Mouse (Mus musculus): ENCODE data around the gene Gsdme. TPM values are rescaled to one million over a fixed set of nuclear protein-coding genes. Genes with fewer than 3 reads are reported as not detected.

Gene Gsdme
- polyA plus RNA-seq, 1 experiment from 2014 or later = 50.7 TPM

DNA sequence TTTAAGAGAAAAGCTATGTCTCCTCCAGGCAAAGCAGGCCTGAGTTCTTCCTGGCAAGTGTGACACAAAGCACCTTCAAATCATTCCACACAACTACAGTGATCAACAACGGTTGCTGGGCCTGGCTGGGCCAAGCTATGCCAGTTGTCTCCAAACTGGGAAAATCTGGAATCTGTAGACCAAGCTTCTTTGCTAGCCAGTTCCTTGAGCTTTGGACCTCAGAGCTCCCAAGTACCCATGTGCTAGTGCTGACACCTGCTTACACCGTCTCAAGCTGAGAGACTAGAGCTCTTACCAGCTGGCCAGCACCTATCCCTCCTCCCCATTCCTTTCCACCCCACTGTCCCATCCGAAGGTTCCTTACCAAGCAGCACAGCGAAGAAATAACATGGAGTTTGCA is 47.7 kb downstream of the Gsdme start:
- Histone ChIP-seq H3K4me1 (no peaks in the 10 kb centered on the region), H3K36me3 (replicated peaks) (no peaks in the 10 kb centered on the region), H3K9me3 (no peaks in the 10 kb centered on the region), H3K9ac (no peak overlapping the region), H3K4me3 (replicated peaks) (no peak overlapping the region), H3K27me3 (no peaks in the 10 kb centered on the region), H3K27ac (no peak overlapping the region), H3K4me2 (no peak overlapping the region)
- no peak for ATAC-seq (ENCODE audit: low FRiP score)
- 91% methylated on average over 4 of the region's 4 CpGs for WGBS

GRCm38 (mm10) chr6:50215373-50215745 is 48.3 kb downstream of the Gsdme start:
- Histone ChIP-seq H3K27me3 (no peaks in the 10 kb centered on the region), H3K9ac (no peak overlapping the region), H3K27ac (no peak overlapping the region), H3K4me3 (replicated peaks) (no peak overlapping the region), H3K4me1 (no peaks in the 10 kb centered on the region), H3K4me2 (no peak overlapping the region), H3K36me3 (replicated peaks) (no peaks in the 10 kb centered on the region), H3K9me3 (no peaks in the 10 kb centered on the region)
- ATAC-seq (ENCODE audit: low FRiP score) = no peak
- WGBS = 78% methylated on average over 2 of the region's 2 CpGs

DNA sequence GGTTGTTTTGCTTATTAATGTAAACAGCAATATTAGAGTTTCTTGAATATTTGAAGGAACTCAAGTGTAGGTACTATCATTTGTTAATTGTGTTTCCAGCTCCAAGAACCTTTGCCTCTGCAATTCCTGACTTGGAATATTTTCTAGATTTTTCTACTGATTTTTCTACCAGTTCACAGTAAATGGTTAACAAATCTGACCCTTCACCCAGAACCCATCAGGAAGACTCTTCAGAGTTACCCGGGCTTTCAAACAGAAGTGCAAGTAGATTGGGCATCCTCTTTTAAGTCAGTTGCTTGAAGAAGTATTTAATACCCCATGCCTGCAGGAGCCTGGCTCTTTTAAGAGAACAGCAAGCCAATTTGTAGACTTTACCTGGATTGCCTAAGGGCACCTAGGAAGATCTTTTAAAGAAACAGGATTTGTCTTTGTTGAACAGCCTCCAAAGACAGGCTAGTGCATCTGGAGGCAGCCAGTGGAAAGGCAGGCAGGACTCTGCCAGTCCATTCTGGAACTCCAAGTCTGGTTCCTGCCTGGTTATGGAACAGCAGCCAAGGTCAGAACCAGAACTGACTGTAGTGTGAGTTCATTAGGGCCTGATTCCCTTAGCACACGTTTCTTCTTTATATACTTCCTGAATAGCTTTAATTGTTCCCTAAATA is 48.8 kb downstream of the Gsdme start:
- no peak overlapping the region for H3K9ac ChIP-seq
- WGBS = 59% methylated on average over 2 of the region's 2 CpGs

DNA sequence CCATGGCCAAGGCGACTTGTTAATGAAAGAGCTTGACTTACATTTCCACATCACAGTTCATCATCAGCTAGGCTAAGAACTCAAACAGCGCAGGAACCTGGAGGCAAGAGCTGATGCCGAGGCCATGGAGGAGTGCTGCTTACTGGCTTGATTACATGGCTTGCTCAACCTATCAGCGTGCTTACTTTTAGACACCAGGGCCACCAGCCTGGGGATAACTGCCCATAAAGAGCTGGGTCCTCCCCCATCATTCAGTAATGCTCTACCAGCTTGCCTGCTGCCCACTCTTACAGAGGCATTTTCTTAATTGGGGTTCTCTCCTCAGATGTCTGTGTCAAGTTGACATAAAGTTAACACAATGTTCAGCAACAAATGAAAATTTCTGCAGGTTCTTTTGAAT is 58.6 kb downstream of the Gsdme start:
- Histone ChIP-seq H3K4me3 (replicated peaks) (no peak overlapping the region), H3K4me2 (no peak overlapping the region), H3K9me3 (no peaks in the 10 kb centered on the region), H3K27ac (no peak overlapping the region), H3K4me1 (no peaks in the 10 kb centered on the region), H3K36me3 (replicated peaks) (no peaks in the 10 kb centered on the region), H3K27me3 (no peaks in the 10 kb centered on the region), H3K9ac (no peak overlapping the region)
- no peak for ATAC-seq (ENCODE audit: low FRiP score)
- 94% methylated on average over 4 of the region's 4 CpGs for WGBS

More for the DNA sequence above, 48.8 kb downstream of the Gsdme start:
- no peak overlapping the region for H3K4me3 ChIP-seq (replicated peaks)
- H3K27ac ChIP-seq = no peak overlapping the region
- no peaks in the 10 kb centered on the region for H3K27me3 ChIP-seq
- H3K4me2 ChIP-seq = no peak overlapping the region
- no peak for ATAC-seq (ENCODE audit: low FRiP score)
- no peaks in the 10 kb centered on the region for H3K36me3 ChIP-seq (replicated peaks)
- H3K9me3 ChIP-seq = no peaks in the 10 kb centered on the region
- H3K4me1 ChIP-seq = no peaks in the 10 kb centered on the region

- no peaks in the 10 kb centered on the region for H3K27me3 ChIP-seq
- 94% methylated on average over 4 of the region's 4 CpGs for WGBS
- no peak overlapping the region for H3K9ac ChIP-seq
- no peak overlapping the region for H3K4me2 ChIP-seq
- H3K36me3 ChIP-seq (replicated peaks) = no peaks in the 10 kb centered on the region
- no peak overlapping the region for H3K4me3 ChIP-seq (replicated peaks)
- no peak overlapping the region for H3K27ac ChIP-seq
- H3K4me1 ChIP-seq = no peaks in the 10 kb centered on the region
- H3K9me3 ChIP-seq = no peaks in the 10 kb centered on the region
- ATAC-seq (ENCODE audit: low FRiP score) = no peak
Measured at GRCm38 (mm10) chr6:50204356-50204755, 59.3 kb downstream of the Gsdme start.

DNA sequence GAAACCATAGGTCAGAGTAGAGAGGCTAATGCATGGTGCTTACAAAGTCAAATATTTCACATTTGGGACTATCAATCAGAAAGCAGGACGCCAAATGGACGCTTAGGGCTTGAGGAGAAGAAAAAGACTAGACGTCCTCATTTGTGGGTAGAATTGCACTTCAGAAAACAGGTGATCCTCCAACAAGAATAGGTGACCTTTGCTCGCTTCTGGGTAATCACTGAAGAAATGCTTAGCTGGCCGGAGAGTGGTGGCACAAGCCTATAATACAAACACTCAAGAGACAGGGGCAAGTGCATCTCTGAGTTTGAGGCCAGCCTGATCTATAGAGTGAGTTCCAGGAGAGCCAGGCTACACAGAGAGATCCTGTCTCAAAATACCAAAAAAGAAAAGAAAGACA is 69.8 kb downstream of the Gsdme start:
- Histone ChIP-seq H3K36me3 (replicated peaks) (peaks cover 13% of the 10 kb centered on the region), H3K4me2 (no peak overlapping the region), H3K27ac (no peak overlapping the region), H3K9me3 (no peaks in the 10 kb centered on the region), H3K27me3 (no peaks in the 10 kb centered on the region), H3K4me1 (no peaks in the 10 kb centered on the region), H3K4me3 (replicated peaks) (no peak overlapping the region), H3K9ac (no peak overlapping the region)
- no peak for ATAC-seq (ENCODE audit: low FRiP score)
- WGBS = 90% methylated on average over 5 of the region's 5 CpGs

DNA sequence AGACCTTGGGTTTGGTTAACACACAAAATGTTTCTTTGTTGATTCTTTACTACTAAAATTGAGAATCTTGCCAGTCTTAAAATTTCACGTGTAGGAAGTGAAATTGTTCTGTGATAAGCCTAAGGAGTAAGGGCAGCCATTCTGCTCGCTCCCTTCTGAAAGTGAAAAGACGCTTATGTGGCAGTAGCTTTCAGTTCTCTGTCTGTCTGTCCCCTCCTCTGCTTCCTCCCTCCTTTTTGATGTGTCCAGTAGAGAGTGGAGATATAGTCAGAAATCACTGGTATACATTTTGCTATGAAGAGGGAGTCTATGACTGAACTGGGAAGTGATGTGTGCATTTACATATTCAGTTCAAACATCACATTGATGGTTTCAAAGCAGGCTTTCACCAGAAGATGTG is 70.8 kb downstream of the Gsdme start:
- no peak overlapping the region for H3K4me2 ChIP-seq
- no peak overlapping the region for H3K9ac ChIP-seq
- no peak overlapping the region for H3K4me3 ChIP-seq (replicated peaks)
- no peaks in the 10 kb centered on the region for H3K27me3 ChIP-seq
- no peak overlapping the region for H3K27ac ChIP-seq
- H3K4me1 ChIP-seq = no peaks in the 10 kb centered on the region
- ATAC-seq (ENCODE audit: low FRiP score) = no peak
- WGBS = 94% methylated on average over 3 of the region's 3 CpGs
- no peaks in the 10 kb centered on the region for H3K9me3 ChIP-seq
- peaks cover 13% of the 10 kb centered on the region for H3K36me3 ChIP-seq (replicated peaks)

GRCm38 (mm10) chr6:50192169-50192568 is 71.5 kb downstream of the Gsdme start:
- H3K36me3 ChIP-seq (replicated peaks) = peaks cover 13% of the 10 kb centered on the region
- no peaks in the 10 kb centered on the region for H3K9me3 ChIP-seq
- no peak overlapping the region for H3K27ac ChIP-seq
- no peak overlapping the region for H3K4me3 ChIP-seq (replicated peaks)
- no peak overlapping the region for H3K4me2 ChIP-seq
- H3K4me1 ChIP-seq = no peaks in the 10 kb centered on the region
- no peak overlapping the region for H3K9ac ChIP-seq
- 91% methylated on average over 1 of the region's 1 CpGs for WGBS
- no peak for ATAC-seq (ENCODE audit: low FRiP score)
- H3K27me3 ChIP-seq = no peaks in the 10 kb centered on the region

GRCm38 (mm10) chr6:50191605-50192004 is 72.1 kb downstream of the Gsdme start:
- 90% methylated on average over 3 of the region's 3 CpGs for WGBS
- H3K4me1 ChIP-seq = no peaks in the 10 kb centered on the region
- H3K36me3 ChIP-seq (replicated peaks) = peaks cover 13% of the 10 kb centered on the region
- no peak overlapping the region for H3K4me2 ChIP-seq
- no peaks in the 10 kb centered on the region for H3K9me3 ChIP-seq
- H3K4me3 ChIP-seq (replicated peaks) = no peak overlapping the region
- ATAC-seq (ENCODE audit: low FRiP score) = no peak
- H3K27me3 ChIP-seq = no peaks in the 10 kb centered on the region
- H3K27ac ChIP-seq = no peak overlapping the region
- H3K9ac ChIP-seq = no peak overlapping the region

DNA sequence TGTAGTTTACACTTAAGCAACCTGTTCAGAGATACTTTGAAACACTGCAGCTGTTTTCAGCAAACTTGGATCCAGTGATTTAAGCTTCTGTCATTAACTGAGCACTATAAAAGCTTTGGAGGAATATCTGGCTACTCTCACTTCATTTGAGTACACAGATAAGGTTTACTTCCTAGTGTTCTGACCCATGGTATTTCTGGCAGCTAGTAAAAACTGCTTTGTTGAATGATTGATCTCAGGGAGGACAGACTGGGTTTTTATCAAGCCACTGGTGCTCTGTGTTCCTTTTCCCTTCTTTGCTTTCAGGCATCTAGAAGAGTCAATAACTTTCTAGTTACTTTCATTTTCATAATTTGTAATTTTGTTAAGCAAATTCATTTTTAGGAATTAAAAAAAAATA is 74.3 kb downstream of the Gsdme start:
- Histone ChIP-seq H3K27ac (no peak overlapping the region), H3K9me3 (no peaks in the 10 kb centered on the region), H3K36me3 (replicated peaks) (peaks cover 19% of the 10 kb centered on the region), H3K4me2 (no peak overlapping the region), H3K27me3 (no peaks in the 10 kb centered on the region), H3K4me1 (no peaks in the 10 kb centered on the region), H3K4me3 (replicated peaks) (no peak overlapping the region), H3K9ac (no peak overlapping the region)
- no peak for ATAC-seq (ENCODE audit: low FRiP score)

GRCm38 (mm10) chr6:50187955-50188354 is 75.7 kb downstream of the Gsdme start:
- H3K27ac ChIP-seq = no peak overlapping the region
- H3K4me1 ChIP-seq = no peaks in the 10 kb centered on the region
- H3K9me3 ChIP-seq = no peaks in the 10 kb centered on the region
- peaks cover 27% of the 10 kb centered on the region for H3K36me3 ChIP-seq (replicated peaks)
- H3K9ac ChIP-seq = no peak overlapping the region
- ATAC-seq (ENCODE audit: low FRiP score) = no peak
- H3K4me2 ChIP-seq = no peak overlapping the region
- no peaks in the 10 kb centered on the region for H3K27me3 ChIP-seq
- H3K4me3 ChIP-seq (replicated peaks) = no peak overlapping the region
- WGBS = 90% methylated on average over 4 of the region's 4 CpGs

DNA sequence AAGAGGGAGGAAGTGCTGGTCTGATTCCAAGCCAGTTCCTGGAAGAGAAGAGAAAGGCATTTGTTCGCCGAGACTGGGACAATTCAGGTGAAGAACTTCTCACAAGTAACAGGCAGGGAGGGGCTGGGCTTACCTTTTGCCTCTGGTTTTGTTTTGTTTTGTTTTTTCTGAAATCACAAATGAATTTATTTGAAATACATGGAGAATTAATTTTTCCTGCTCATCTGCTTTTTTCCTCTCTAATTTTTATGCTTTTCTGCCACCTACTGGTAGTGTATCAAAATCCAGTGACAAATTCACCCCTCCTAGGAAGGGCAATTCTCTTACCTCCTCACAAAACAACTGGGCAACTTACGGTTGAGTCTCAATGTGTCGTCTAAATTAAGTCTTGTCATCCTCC is 83.5 kb downstream of the Gsdme start:
- Histone ChIP-seq H3K27ac (no peak overlapping the region), H3K4me2 (no peak overlapping the region), H3K9ac (no peak overlapping the region), H3K4me3 (replicated peaks) (no peak overlapping the region), H3K4me1 (no peaks in the 10 kb centered on the region), H3K36me3 (replicated peaks) (peaks cover 19% of the 10 kb centered on the region), H3K27me3 (no peaks in the 10 kb centered on the region), H3K9me3 (no peaks in the 10 kb centered on the region)
- WGBS = 90% methylated on average over 4 of the region's 4 CpGs
- no peak for ATAC-seq (ENCODE audit: low FRiP score)

DNA sequence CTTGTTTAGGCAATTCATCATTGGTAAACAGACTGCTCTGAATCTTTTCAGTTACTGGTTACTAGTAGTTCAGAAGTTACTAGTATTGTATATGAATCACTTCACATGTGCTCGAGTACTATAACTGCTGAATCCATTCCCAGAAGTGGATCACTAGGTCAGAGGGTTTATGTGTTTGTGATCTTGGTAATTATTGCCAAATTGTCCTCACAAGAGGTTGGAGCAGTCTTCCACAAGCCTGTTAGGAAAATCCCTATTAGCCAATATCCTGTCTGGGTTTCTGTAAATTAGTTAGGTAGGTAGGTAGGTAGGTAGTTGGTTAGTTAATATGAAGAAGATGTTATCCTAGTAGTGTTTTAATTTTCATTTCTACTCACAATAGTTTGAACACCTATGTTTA is 87.9 kb downstream of the Gsdme start:
- H3K36me3 ChIP-seq (replicated peaks) = peaks cover 4% of the 10 kb centered on the region; the same call in 1 of the 2 replicates
- H3K4me2 ChIP-seq = no peak overlapping the region
- no peak overlapping the region for H3K27ac ChIP-seq
- H3K9me3 ChIP-seq = 0 out of 2 replicates have a peak, but pooled peaks cover 3% of the 10 kb centered on the region
- WGBS = 90% methylated on average over 1 of the region's 1 CpGs
- no peaks in the 10 kb centered on the region for H3K27me3 ChIP-seq
- no peak overlapping the region for H3K4me3 ChIP-seq (replicated peaks)
- no peak overlapping the region for H3K9ac ChIP-seq
- no peaks in the 10 kb centered on the region for H3K4me1 ChIP-seq
- no peak for ATAC-seq (ENCODE audit: low FRiP score)
